Comparison of ENCODE assay signal across 7 mouse cellular contexts in genomic region chr11:121672990-121673572, GRCm38 (mm10). TPM values are rescaled to one million over a fixed set of nuclear protein-coding genes. Genes with fewer than 3 reads are reported as not detected.
DNase-seq lines count a peak whose midpoint lies in the region; ATAC-seq lines count a peak whose summit lies in the region.

Gene B3gntl1 (minus strand): TSS chr11:121673153.

- DNase-seq in adrenal gland, postnatal 25 days = peak; percentile 98
- DNase-seq in heart, adult 11 months = peak; percentile 100
- DNase-seq in kidney, adult 18-20 months = peak; percentile 100
- DNase-seq in limb, embryonic 11.5 days (ENCODE audit: low spot score) = peak; percentile 99
- peak; percentile 99 for DNase-seq in midbrain, embryonic 14.5 days
- DNase-seq in spleen, adult 18-20 months = peak; percentile 97 to 99

- H3K9me3 ChIP-seq in embryonic facial prominence, embryonic 12.5 days = no peaks in the 10 kb centered on the region
- H3K9me3 ChIP-seq in limb, embryonic 11.5 days (ENCODE audit: control insufficient read depth, low read length) = no peaks in the 10 kb centered on the region
- no peaks in the 10 kb centered on the region for H3K9me3 ChIP-seq in midbrain, embryonic 14.5 days (ENCODE audit: control insufficient read depth, low read length)

- H3K27me3 ChIP-seq in embryonic facial prominence, embryonic 12.5 days = no peaks in the 10 kb centered on the region
- H3K27me3 ChIP-seq in limb, embryonic 11.5 days (ENCODE audit: control insufficient read depth, insufficient read depth, low read length) = no peaks in the 10 kb centered on the region
- H3K27me3 ChIP-seq in midbrain, embryonic 14.5 days (ENCODE audit: control insufficient read depth, insufficient read depth, low read length) = no peaks in the 10 kb centered on the region

- WGBS in embryonic facial prominence, embryonic 12.5 days = under 1% methylated on average over 46 of the region's 46 CpGs
- under 1% methylated on average over 46 of the region's 46 CpGs for WGBS in limb, embryonic 11.5 days
- WGBS in midbrain, embryonic 14.5 days = under 1% methylated on average over 46 of the region's 46 CpGs

- peaks cover 3% of the 10 kb centered on the region; the same call in 1 of the 2 replicates for H3K36me3 ChIP-seq in embryonic facial prominence, embryonic 12.5 days
- no peaks in the 10 kb centered on the region for H3K36me3 ChIP-seq in limb, embryonic 11.5 days (ENCODE audit: control insufficient read depth, insufficient read depth, low read length)
- no peaks in the 10 kb centered on the region for H3K36me3 ChIP-seq in midbrain, embryonic 14.5 days (ENCODE audit: control insufficient read depth, insufficient read depth, low read length)

- peak within 1 kb of the TSS; percentile 69 for H3K4me3 ChIP-seq in embryonic facial prominence, embryonic 12.5 days
- H3K4me3 ChIP-seq in limb, embryonic 11.5 days (ENCODE audit: low read depth, low read length) = peak within 1 kb of the TSS; percentile 64
- H3K4me3 ChIP-seq in midbrain, embryonic 14.5 days (replicated peaks; ENCODE audit: low read depth, low read length) = peak within 1 kb of the TSS; percentile 66

- peak within 1 kb of the TSS; percentile 77 for H3K4me2 ChIP-seq in embryonic facial prominence, embryonic 12.5 days (replicated peaks)
- H3K4me2 ChIP-seq in limb, embryonic 11.5 days (ENCODE audit: low read depth, severe bottlenecking) = peak within 1 kb of the TSS; percentile 74
- H3K4me2 ChIP-seq in midbrain, embryonic 14.5 days (ENCODE audit: low read length) = peak within 1 kb of the TSS; percentile 89

- ATAC-seq in embryonic facial prominence, embryonic 12.5 days (ENCODE audit: insufficient number of reproducible peaks, insufficient read depth, low FRiP score, low TSS enrichment) = peak; percentile 100
- peak; percentile 100 for ATAC-seq in limb, embryonic 11.5 days (ENCODE audit: insufficient number of reproducible peaks, low FRiP score, low TSS enrichment, low read depth)
- ATAC-seq in midbrain, embryonic 14.5 days (ENCODE audit: low FRiP score, low TSS enrichment) = peak; percentile 100

- peak within 1 kb of the TSS; percentile 73 for H3K9ac ChIP-seq in embryonic facial prominence, embryonic 12.5 days
- H3K9ac ChIP-seq in limb, embryonic 11.5 days (ENCODE audit: low read length) = peak within 1 kb of the TSS; percentile 76
- peak within 1 kb of the TSS; percentile 73 for H3K9ac ChIP-seq in midbrain, embryonic 14.5 days (replicated peaks; ENCODE audit: low read length)

- H3K4me1 ChIP-seq in embryonic facial prominence, embryonic 12.5 days = 0 out of 2 replicates have a peak, but pooled peaks cover 2% of the 10 kb centered on the region
- no peaks in the 10 kb centered on the region for H3K4me1 ChIP-seq in limb, embryonic 11.5 days (ENCODE audit: control insufficient read depth, insufficient read depth, low read length)
- peaks cover 3% of the 10 kb centered on the region; the same call in 1 of the 2 replicates for H3K4me1 ChIP-seq in midbrain, embryonic 14.5 days (ENCODE audit: control insufficient read depth, insufficient read depth, low read length)

- H3K27ac ChIP-seq in embryonic facial prominence, embryonic 12.5 days = peak within 1 kb of the TSS; percentile 92
- H3K27ac ChIP-seq in limb, embryonic 11.5 days (replicated peaks; ENCODE audit: low read depth, low read length) = peak within 1 kb of the TSS; percentile 85
- H3K27ac ChIP-seq in midbrain, embryonic 14.5 days (replicated peaks; ENCODE audit: low read depth, low read length) = peak within 1 kb of the TSS; percentile 90

RNA-seq across cellular contexts. Expression of gene B3gntl1, which starts in this region (rescaled TPM):
- 14.9 and 16.9 TPM in 2 replicates for total RNA-seq in adrenal gland, postnatal 25 days (2021)
- 9.1 and 10.1 TPM in 2 replicates for polyA plus RNA-seq in embryonic facial prominence, embryonic 12.5 days (2016; fragmentation: Nextera tagmentation; extraction: Ambion mirVana)
- 6.8 and 8.4 TPM in 2 replicates for polyA plus RNA-seq in limb, embryonic 11.5 days (2014; fragmentation: Nextera tagmentation; extraction: Ambion mirVana)
- polyA plus RNA-seq in midbrain, embryonic 14.5 days (2014; fragmentation: Nextera tagmentation; extraction: Ambion mirVana) = 4.8 and 6.5 TPM in 2 replicates

Comparison
In these comparisons a context has a peak if more than half of its experiments do, and no peak if none do; other contexts are left out.
1. Peak in every context shown above with its lines: DNase-seq, ATAC-seq, H3K4me3 ChIP-seq and H3K27ac ChIP-seq.